Mouse (Mus musculus) spleen, adult 18-20 months (tissue): Measurements from ENCODE around the gene Gdpd5.
"Not testable (repeated sequence)": the region's sequence is repeated elsewhere in the genome, so short reads cannot be mapped to it uniquely, and the experiment has no call there.

Experiments
- DNase-seq, 2 experiments: peaks; one replicate each; pipeline ENCODE4 v3.0.0; 2022; ENCODE audit warnings: mixed read lengths in 2 of 2

Gene Gdpd5

DNA sequence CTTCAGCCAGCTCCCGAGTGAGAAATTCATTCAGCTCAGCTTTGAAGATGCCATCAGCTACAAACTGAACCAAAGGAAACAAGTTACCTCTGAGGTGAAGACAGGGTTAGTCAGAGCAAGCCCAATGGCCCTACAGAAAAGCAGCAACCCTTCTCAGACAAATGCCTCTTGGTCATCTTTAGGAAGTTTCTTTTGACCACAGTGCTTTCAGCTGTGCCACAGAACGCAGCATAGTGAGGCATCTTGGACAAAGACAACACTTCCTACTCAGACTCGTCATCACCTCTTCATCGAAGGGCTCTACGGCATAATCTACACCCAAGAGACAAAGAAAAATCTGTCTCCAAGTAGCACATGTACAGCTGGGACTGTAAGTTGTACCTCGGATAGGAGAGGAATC is 101.4 kb downstream of the Gdpd5 start:
- no peak for DNase-seq

DNA sequence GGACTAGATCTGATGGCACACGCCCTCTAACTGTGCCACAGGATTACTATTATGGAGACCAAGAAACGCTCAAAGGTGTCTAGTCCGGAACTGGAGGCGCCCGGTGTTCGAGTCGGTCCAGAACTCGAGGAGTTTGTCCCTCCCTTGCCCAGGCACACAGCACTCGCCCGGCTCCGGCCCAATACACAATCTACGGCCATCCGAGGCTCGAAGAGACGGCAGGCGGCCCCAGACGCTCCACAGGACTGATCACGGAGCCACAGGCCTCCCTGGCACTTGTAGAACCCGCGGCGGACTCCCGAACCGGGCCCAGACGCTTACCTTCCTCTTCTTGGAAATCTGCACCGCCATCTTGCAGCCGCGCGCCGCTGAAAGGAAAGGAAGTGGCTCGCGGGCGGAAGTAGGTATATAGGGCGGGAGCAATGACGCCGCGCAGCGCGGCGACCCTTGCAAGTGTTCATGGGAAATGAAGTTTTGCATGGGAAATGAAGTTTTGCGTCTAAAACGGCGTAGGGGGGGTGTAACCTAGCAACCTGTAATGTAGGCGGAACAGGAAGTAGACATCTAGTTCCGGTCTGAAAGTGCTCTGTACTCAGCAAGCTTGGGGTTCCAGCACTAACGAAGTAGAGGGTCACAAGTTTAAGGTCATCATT is 102.2 kb downstream of the Gdpd5 start, which contains the start of gene Rps3:
Rps3 (minus strand) TSS at position 468 of the 653 bp plus-strand sequence.
- peak; percentile 87 to 88 for DNase-seq

DNA sequence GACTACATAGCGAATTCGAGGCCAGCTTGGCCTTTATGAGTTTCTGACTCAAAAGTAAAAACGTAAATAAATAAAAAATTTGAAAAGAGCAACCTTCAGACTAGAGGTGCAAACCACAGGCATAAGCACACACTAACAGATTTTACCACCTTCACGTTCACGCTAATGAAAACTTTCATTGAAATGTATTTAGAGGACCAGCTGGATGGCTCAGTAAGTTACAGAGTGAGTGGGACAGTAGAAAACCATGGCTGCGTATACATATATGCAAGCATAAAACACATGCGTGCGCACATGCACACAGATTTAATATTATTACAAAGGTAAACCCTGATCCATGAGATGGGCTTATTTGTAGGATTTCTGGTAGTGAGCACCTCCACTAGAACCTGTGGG is 102.7 kb downstream of the Gdpd5 start:
- DNase-seq = no peak

DNA sequence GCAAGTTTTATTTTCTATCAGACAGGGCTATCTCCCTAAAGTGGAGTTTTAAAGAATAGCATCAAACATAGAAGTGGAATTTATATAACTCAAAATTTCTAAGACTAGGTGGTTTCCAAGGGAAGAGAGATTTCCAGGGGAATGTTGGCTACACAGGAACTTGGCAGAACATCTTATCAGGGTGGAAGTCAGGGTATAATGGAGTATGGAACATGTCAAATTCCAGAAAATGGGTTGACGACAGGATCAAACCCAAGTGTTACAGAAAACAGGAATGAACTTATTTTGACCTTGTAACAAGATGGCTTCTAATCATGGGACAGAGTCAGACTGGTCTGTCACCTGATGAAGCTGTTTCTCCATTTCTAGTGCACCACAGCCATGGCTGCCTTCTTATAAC is 103.5 kb downstream of the Gdpd5 start:
- no peak for DNase-seq

DNA sequence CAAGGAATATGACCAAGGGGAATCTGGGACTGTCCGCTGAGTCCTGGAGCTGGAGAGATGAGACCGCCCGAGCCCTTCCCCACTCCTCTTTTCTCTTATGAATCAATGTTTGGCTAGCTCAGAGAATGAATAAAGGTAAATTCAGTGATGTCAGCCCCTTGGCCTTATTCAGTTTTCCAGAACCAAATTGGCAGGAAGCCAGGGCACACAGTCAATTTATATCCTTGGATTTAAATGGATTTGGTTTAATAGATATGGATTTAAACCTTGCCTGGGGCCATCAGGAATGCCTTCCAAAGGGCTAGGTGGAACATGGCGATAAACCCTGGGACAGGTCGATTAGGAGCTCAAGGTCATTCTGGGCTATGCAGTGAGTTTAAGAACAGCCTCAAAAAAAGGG is 108.5 kb downstream of the Gdpd5 start:
- DNase-seq = no peak

DNA sequence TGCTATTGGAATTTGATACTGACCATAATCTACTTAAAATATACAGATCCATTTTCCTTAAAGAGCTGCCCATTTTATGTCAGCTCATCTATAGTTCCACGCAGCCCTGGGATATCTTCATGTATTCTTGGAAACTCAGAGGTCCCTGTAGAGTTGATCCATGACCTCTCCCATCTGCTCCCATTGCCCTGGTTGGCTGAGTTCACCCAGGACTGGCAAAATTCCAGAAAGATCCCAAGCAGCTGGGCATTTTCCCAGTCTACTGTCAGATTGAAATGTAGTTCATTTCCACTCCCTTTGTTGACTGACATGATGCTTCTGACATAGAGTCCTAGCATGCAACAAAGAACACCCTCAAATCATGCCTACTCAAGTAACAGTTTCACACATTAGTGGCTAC is 117.9 kb downstream of the Gdpd5 start:
- no peak for DNase-seq

DNA sequence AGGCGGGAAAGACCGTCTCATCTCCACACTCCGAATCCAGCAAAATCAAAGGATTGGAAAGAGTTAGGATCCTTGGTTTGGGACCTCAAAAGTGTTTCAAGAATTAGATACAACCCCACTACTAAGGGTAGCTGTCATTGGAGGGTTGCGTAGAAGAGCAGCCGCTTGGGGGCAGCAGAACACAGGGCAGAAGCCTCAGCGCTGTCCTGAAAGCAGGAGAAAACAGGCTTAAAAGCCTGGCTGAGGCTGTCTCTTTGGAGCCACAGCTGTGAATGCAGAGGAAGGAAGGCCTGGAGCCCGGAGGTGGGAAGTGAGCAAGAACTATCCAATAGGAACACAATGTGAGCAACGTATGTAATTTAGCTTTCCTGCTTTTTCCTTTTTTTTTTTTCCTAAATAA is 119.0 kb downstream of the Gdpd5 start:
- peak; percentile 57 to 83 for DNase-seq

DNA sequence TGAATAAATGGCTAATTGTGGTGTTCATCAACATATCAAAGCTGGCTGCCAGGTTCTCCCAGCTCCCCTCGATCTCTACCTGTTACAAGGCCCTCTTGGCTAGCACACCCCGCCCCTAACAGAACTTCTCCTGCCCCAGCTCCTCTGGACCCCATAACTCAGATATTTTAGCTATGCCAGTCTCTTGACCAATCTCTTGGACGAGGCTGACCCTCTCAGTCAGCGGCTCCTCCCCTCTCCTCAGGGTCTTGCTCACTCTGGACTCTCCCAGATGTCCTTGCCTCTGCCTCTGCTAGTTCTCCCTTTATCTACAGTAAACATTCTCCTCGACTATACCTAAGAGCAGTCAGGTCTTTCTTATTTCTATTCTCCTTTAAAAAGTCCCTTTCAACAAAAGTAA is 119.4 kb downstream of the Gdpd5 start:
- DNase-seq = no peak

DNA sequence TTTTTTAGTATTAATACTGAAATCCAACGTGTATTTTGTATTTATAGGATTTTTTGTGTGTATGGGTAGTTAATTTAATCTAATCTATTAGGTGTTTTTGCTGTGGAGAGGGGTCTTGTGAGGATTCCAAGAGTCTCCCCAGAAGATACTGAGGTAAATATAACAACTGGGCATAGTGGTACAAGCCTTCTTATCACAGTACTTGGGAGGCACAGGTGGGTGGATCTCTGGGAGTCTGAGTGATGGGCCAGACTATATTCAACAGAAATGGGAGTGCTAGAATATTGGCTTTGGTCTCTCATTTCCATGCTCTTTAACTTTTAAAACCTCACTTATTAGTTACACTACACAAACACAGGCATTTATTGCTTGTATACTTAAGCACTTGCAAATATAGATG is 119.9 kb downstream of the Gdpd5 start:
- no peak for DNase-seq

DNA sequence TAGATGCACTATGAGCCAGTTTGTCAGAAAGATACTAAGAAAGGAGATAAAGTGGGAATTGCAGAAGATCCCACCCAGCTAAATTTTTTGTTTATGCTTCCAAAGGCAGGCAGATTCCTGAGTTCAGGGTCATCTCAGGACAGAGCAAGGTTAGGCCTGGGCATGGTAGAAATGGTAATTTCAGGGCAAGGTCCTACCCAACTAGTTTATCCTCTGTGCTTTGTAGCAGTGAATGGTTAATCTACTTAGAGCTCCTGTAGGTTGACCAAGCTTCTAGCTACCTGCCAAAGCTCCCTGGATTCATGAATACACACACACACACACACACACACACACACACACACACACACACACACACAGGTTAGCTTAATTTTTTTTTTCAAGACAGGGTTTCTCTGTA is 123.3 kb downstream of the Gdpd5 start:
- no peak for DNase-seq

DNA sequence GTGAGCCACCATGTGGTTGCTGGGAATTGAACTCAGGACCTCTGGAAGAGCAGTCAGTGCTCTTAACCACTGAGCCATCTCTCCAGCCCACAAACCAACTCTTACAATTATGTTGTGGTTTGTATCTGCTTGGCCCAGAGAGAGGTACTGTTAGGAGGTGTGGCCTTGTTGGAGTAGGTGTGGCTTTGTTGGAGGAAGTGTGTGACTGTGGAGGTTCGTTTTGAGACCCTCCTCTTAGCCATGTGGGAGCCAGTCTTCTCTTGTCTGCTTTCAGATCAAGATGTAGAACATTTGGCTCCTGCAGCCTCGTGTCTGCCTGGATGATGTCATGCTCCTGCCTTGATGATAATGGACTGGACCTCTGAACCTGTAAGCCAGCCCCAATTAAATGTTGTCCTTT is 127.0 kb downstream of the Gdpd5 start:
- DNase-seq = not testable (repeated sequence)

DNA sequence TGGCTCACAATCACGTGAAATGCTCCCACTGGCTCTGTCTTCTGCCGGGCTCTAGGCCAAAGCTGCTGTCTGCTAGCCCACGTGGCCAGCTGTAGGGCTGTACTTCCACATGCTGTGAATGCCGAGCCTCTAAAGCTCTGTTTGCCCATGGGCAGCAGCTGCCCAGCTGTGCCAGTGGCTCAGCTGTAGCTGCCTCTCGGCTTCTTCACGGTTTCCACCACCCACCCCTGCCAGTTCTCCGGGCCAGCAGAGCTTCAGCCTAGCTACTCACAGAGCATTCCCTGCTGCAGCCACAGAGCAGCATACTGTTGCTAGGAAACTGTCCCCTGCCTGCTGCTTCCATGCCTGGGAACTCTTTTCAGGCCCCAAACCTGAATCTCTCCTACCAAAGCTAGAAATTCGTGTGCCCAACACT is 128.9 kb downstream of the Gdpd5 start:
- no peak for DNase-seq
